Mouse (Mus musculus): ENCODE measurements at regions not wholly inside any gene's neighbourhood (a gene's known extent, or its start where the extent isn't known, plus 50 kb on each side); places are given as distances from the start of the nearest gene placed in this dataset.
"Not testable (repeated sequence)": the region's sequence is repeated elsewhere in the genome, so short reads cannot be mapped to it uniquely, and the experiment has no call there.

DNA sequence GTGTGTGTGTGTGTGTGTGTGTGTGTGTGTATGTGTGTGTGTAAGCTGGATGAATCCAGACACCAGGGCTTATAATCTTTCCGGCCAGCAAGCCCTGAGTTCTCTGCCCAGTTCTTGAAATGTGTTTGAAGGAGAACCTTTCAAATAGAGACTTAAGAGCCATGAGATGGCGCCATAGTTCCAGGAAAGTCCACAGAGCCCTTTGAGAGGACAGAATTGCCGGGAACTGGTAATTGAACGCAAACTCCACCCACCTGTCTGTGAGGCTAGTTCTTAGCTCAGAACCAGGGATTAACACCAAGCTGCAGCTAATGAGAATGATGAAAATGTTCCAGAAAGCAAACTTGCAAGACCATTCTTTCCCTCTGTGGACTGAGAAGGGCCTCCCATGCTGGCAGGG, 72.2 kb downstream of the Trim42 start:
- no peak overlapping the region for H3K4me2 ChIP-seq (replicated peaks)
- H3K9me3 ChIP-seq: no peaks in the 10 kb centered on the region
- H3K9ac ChIP-seq (replicated peaks): no peak overlapping the region
- 18% methylated on average over 4 of the region's 4 CpGs for WGBS
- no peak overlapping the region for H3K27ac ChIP-seq (replicated peaks)
- H3K36me3 ChIP-seq: no peaks in the 10 kb centered on the region
- ATAC-seq (ENCODE audit: low FRiP score, low read depth): no peak
- no peak overlapping the region for H3K4me3 ChIP-seq
- peaks cover 8% of the 10 kb centered on the region for H3K27me3 ChIP-seq
- peaks cover 9% of the 10 kb centered on the region; the same call in 1 of the 2 replicates for H3K4me1 ChIP-seq

DNA sequence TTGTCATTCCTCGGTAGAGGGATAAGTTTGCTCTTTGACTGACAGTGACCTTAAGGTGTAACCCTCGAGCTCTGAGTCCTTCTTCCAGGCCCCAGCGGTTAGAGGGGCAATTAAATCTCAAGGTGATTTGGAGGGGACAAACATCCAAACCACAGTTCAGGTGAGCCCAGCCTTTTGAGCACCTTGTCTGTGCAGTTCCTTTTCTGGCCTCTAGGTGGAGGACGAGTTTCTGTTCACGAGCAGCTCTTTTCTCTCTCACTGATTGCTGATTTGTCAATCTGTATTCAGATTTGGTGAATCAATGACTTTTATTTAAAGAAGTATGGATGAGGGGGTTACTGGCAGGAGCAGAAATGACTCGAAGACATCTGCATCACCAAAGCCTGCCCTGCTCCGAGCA, 74.0 kb downstream of the Trim42 start:
- no peaks in the 10 kb centered on the region for H3K9me3 ChIP-seq
- H3K4me2 ChIP-seq (replicated peaks): no peak overlapping the region
- no peak for ATAC-seq (ENCODE audit: low FRiP score, low read depth)
- no peak overlapping the region for H3K27ac ChIP-seq (replicated peaks)
- H3K27me3 ChIP-seq: peaks cover 8% of the 10 kb centered on the region
- peaks cover 14% of the 10 kb centered on the region for H3K4me1 ChIP-seq
- 31% methylated on average over 7 of the region's 7 CpGs for WGBS
- H3K4me3 ChIP-seq: no peak overlapping the region
- no peak overlapping the region for H3K9ac ChIP-seq (replicated peaks)
- H3K36me3 ChIP-seq: no peaks in the 10 kb centered on the region

DNA sequence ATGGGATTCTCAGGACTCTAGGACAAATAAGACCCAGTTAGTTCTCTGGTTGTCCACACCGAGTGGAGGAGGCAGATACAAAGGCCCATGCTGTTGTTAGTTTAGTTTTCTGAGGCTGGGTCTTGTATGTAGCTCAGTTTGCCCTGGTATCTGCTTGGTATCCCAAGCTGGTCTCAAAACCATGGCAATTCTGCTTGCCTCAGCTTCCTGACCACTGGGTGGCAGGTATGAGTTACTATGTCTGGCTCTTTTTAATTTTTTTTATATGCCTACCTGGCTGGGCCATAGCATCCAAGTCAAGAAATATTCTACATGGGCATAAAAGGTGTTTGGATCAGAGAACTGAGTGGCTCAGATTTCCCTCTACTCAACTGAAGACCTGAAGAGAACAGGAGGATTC, 77.9 kb downstream of the Trim42 start:
- H3K4me1 ChIP-seq: peaks cover 14% of the 10 kb centered on the region
- H3K27me3 ChIP-seq: peaks cover 8% of the 10 kb centered on the region
- no peak overlapping the region for H3K4me3 ChIP-seq
- no peak overlapping the region for H3K27ac ChIP-seq (replicated peaks)
- H3K4me2 ChIP-seq (replicated peaks): no peak overlapping the region
- 71% methylated on average over 1 of the region's 1 CpGs for WGBS
- H3K36me3 ChIP-seq: no peaks in the 10 kb centered on the region
- no peaks in the 10 kb centered on the region for H3K9me3 ChIP-seq
- ATAC-seq (ENCODE audit: low FRiP score, low read depth): no peak
- no peak overlapping the region for H3K9ac ChIP-seq (replicated peaks)

DNA sequence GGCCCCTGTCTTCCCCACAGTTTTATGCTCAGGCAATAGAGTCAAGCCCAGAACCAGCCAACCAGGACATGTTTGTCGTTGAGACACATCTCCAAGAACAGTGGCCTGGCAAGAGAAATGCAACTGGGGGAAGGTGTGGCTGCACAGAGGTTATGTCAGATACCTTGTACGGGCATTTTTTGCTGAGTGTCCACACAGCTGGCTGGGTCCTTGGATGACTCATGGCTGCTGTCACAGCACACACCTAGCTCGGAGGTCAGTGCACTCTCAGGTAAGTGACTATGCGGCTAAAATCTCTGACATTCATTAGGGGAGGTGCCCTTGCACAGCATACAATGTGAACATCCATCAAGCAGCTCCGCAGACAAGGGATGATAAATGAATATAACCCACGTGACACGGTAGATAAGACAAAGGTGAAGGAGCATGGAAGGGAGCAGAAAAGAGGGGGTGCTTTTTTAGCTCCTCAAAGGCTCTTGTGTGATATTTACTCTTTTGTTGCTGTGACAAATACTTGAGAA, 85.4 kb downstream of the Trim42 start:
- ATAC-seq (ENCODE audit: low FRiP score, low read depth): no peak
- Histone ChIP-seq H3K9ac (replicated peaks) (no peak overlapping the region), H3K9me3 (no peaks in the 10 kb centered on the region), H3K27me3 (no peaks in the 10 kb centered on the region), H3K4me2 (replicated peaks) (no peak overlapping the region), H3K4me1 (no peaks in the 10 kb centered on the region), H3K36me3 (no peaks in the 10 kb centered on the region), H3K4me3 (no peak overlapping the region), H3K27ac (replicated peaks) (no peak overlapping the region)
- WGBS: 65% methylated on average over 7 of the region's 7 CpGs

DNA sequence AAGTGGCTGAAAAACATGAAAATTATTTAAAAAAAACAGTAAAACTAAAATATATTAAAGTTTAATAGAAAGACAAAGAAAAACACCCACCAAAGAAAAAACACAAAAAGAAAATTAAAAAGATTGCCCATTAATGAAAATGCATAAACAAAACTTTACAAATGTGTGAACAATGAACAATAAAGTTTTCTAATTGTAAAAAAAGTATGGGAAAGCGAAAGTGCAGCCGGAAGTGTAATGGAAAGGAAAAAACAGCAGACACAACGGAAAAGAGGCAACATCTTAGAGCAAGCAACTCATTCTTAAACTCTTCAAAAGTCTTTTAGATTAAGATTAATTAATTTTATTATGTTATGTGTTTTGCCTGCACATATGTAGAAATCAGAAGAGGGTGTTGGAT, 87.7 kb downstream of the Trim42 start:
- Histone ChIP-seq H3K4me1 (no peaks in the 10 kb centered on the region), H3K27ac (replicated peaks) (no peak overlapping the region), H3K9ac (replicated peaks) (no peak overlapping the region), H3K36me3 (no peaks in the 10 kb centered on the region), H3K4me3 (no peak overlapping the region), H3K27me3 (no peaks in the 10 kb centered on the region), H3K4me2 (replicated peaks) (no peak overlapping the region), H3K9me3 (no peaks in the 10 kb centered on the region)
- no peak for ATAC-seq (ENCODE audit: low FRiP score, low read depth)
- 94% methylated on average over 3 of the region's 3 CpGs for WGBS

DNA sequence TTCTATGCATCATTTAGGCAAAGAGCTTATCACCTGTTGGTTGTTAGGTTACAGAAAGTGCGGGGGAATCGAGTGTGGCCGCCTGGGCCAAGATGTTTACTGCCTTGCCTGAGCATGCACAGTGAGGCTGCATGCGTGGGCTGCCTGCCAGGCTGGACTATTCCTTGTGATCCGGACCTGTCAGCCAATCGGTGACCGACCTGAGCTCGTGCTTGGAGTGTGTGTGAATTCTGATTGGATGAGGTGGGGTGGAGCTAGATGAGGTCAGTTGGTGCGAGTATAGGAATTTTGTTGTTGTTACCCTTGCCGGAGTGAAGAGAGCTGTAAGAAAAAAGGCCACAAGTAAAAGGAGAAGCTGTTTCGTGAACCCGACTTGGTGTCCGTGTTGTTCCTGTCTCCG, 94.3 kb downstream of the Trim42 start:
- not testable (repeated sequence) for H3K4me1 ChIP-seq; ATAC-seq (ENCODE audit: low FRiP score, low read depth); H3K27me3 ChIP-seq; H3K36me3 ChIP-seq; H3K9me3 ChIP-seq; H3K9ac ChIP-seq (replicated peaks); H3K27ac ChIP-seq (replicated peaks); H3K4me3 ChIP-seq; H3K4me2 ChIP-seq (replicated peaks)
- 92% methylated on average over 14 of the region's 14 CpGs for WGBS

DNA sequence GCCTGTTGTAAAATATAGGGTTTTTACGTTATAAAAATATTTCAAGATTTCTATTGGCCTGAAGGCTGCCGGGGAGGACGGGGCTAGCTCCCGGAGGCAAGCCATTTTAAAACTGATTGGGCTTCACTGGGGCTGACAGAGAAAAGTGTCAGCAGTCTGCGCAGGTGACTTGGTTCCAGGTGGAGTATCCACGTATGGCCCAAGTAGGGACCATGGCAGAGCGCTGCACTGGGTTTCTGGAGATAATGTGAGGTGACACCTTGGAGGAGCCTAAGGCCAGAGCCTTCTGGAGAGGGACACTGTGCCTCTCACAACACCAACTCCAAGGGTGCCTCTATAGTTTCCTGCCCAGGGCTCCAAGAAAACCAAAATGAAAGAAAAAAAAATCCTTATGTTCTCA, 95.9 kb downstream of the Trim42 start:
- Histone ChIP-seq H3K9ac (replicated peaks) (no peak overlapping the region), H3K4me1 (no peaks in the 10 kb centered on the region), H3K36me3 (no peaks in the 10 kb centered on the region), H3K27me3 (no peaks in the 10 kb centered on the region), H3K4me2 (replicated peaks) (no peak overlapping the region), H3K27ac (replicated peaks) (no peak overlapping the region), H3K4me3 (no peak overlapping the region), H3K9me3 (no peaks in the 10 kb centered on the region)
- 93% methylated on average over 7 of the region's 7 CpGs for whole genome bisulfite sequencing
- no peak for ATAC-seq (ENCODE audit: low FRiP score, low read depth)

DNA sequence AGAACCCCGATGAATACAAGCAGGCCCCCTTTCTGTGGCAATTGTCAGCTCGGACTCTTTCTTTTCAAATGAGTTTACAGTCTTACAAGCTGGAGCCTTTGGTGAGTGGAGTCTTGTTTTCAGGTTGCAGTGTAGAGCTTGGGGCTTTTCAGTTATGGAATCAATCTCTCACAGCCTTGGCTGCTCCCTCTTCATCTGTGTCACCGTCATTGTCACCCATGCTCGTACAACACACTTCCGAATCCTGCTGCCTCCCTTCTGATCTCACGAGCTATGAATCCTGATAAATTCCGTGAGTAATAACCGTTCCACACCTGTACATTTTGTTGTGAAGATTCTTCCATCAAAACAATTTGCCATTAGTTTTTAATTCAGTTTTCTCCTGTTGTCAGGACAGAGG, 97.7 kb downstream of the Trim42 start:
- Histone ChIP-seq H3K4me3 (no peak overlapping the region), H3K9me3 (no peaks in the 10 kb centered on the region), H3K27me3 (no peaks in the 10 kb centered on the region), H3K4me1 (no peaks in the 10 kb centered on the region), H3K9ac (replicated peaks) (no peak overlapping the region), H3K27ac (replicated peaks) (no peak overlapping the region), H3K4me2 (replicated peaks) (no peak overlapping the region), H3K36me3 (no peaks in the 10 kb centered on the region)
- WGBS: 93% methylated on average over 8 of the region's 8 CpGs
- no peak for ATAC-seq (ENCODE audit: low FRiP score, low read depth)

DNA sequence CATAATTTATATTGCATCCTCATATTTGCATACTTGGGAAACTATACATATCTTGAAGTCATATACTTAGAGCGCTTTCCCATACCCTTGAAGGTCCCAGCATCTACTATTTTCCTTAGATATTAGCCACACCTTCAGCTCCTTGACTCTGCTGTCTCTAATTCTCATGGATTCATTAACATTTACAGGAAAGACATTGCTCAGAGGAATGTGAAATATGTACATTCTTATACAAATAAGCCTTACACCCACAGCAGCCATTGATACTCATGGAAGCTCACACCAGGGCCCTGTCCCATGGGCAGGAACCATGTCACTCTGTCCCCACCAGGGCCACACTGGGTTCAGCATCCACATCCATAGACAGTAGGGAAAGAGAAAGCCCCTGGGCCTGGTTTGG, 122.1 kb downstream of the Trim42 start:
- Histone ChIP-seq H3K4me2 (replicated peaks) (no peak overlapping the region), H3K4me1 (no peaks in the 10 kb centered on the region), H3K9ac (replicated peaks) (no peak overlapping the region), H3K4me3 (no peak overlapping the region), H3K27ac (replicated peaks) (no peak overlapping the region), H3K9me3 (no peaks in the 10 kb centered on the region), H3K27me3 (no peaks in the 10 kb centered on the region), H3K36me3 (no peaks in the 10 kb centered on the region)
- no peak for ATAC-seq (ENCODE audit: low FRiP score, low read depth)
- WGBS: 100% methylated on average over 1 of the region's 1 CpGs

DNA sequence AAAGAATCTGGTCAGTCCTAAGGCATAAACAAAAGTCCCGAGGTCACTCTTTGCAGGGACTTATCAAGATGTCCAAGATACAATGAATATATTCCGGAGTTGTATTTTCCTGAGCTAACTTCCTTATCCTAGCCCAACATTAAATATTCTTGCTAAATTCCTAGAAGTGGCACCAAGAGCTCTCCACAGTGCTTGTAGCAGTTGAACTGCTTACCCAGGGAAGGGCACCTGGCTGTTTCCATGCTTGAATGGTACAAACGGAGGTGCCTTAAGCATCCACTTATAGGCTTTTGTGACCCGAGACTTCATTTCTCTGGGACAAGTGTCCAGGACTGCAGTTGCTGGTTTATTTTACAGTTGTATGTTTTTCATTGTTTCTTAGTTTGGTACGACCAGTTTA, 115.1 kb upstream of the Slc25a36 start:
- ATAC-seq (ENCODE audit: low FRiP score, low read depth): no peak
- 81% methylated on average over 5 of the region's 5 CpGs for WGBS
- no peak overlapping the region for H3K9ac ChIP-seq (replicated peaks)
- peaks cover 11% of the 10 kb centered on the region; the same call in 1 of the 2 replicates for H3K4me1 ChIP-seq
- no peak overlapping the region for H3K27ac ChIP-seq (replicated peaks)
- no peak overlapping the region for H3K4me2 ChIP-seq (replicated peaks)
- H3K36me3 ChIP-seq: no peaks in the 10 kb centered on the region
- H3K27me3 ChIP-seq: no peaks in the 10 kb centered on the region
- H3K9me3 ChIP-seq: no peaks in the 10 kb centered on the region
- H3K4me3 ChIP-seq: no peak overlapping the region

DNA sequence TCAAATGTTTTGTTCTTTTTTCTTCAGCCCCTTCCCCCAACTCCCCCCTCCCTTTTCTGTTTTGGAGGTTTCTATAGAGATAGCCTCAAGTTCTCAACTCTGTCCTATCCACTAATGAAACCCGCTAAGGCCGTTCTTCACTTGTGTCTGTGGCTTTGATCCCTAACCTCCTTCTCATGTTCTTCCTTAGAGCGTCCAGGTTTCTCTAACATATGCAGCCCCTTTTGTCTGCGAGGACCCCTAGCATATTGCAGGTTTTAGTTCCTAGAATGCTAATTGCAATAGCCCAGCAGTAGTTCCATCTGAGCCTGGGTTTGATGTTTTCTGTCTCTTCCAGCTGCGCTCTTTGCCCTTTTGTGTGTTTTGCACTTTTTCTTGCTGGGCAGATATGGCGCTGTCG, 113.6 kb upstream of the Slc25a36 start:
- no peak overlapping the region for H3K4me3 ChIP-seq
- 0 out of 2 replicates have a peak, but pooled peaks have one; percentile 9 for ATAC-seq (ENCODE audit: low FRiP score, low read depth)
- H3K9me3 ChIP-seq: no peaks in the 10 kb centered on the region
- H3K27me3 ChIP-seq: no peaks in the 10 kb centered on the region
- H3K4me1 ChIP-seq: peaks cover 11% of the 10 kb centered on the region; the same call in 1 of the 2 replicates
- no peak overlapping the region for H3K27ac ChIP-seq (replicated peaks)
- H3K36me3 ChIP-seq: no peaks in the 10 kb centered on the region
- peak overlapping the region; percentile 21; the same call in 1 of the 2 replicates for H3K4me2 ChIP-seq (replicated peaks)
- H3K9ac ChIP-seq (replicated peaks): no peak overlapping the region
- WGBS: 24% methylated on average over 7 of the region's 7 CpGs

DNA sequence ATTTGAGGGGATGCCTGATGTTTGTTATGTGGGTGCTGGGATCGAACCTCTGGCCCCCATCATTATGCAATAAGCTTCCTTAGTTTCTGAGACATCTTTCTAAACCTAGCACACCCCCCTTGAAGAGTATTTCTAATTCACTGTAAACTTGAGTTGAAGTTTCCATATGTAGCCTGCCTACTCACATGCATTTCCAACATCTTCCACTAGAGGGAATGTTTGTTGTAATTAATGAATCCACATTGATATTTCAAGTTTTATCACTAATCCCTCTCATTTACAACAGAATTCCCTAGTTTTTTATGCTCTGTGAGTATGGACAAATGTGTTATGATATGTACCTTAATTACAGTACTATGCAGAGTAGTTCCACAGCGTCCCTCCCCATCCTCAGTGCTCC, 103.8 kb upstream of the Slc25a36 start:
- H3K4me3 ChIP-seq: no peak overlapping the region
- H3K4me2 ChIP-seq (replicated peaks): no peak overlapping the region
- no peak overlapping the region for H3K9ac ChIP-seq (replicated peaks)
- no peaks in the 10 kb centered on the region for H3K4me1 ChIP-seq
- H3K9me3 ChIP-seq: no peaks in the 10 kb centered on the region
- no peak overlapping the region for H3K27ac ChIP-seq (replicated peaks)
- WGBS: 49% methylated on average over 2 of the region's 2 CpGs
- H3K27me3 ChIP-seq: no peaks in the 10 kb centered on the region
- no peaks in the 10 kb centered on the region for H3K36me3 ChIP-seq
- no peak for ATAC-seq (ENCODE audit: low FRiP score, low read depth)

DNA sequence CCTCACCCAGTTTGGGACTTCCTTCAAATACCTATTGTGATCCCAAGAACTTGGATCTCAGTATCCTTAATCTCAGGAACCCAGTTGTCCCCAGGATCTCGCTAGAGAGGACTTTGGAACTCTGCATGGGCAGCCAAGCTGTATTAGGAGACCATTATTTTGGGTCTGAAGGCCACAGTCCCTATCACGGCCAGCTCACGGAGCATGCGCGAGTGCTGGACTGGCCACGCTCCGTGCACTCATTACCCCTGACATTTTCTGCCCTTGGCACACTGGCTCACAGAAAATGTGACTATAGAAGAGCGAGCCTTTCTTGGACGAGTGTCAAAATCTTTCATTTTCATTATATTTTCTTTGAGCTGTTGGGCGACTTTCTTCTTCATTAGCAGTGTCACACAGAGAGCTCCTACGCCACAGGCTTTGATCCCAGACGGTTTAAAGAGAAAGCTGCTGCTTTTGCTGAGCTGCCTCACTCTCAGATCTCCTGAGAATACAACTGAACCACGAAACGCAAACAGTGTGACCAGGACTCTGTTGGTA, 79.4 kb upstream of the Slc25a36 start:
- no peak overlapping the region for H3K4me3 ChIP-seq
- H3K27me3 ChIP-seq: no peaks in the 10 kb centered on the region
- no peak overlapping the region for H3K9ac ChIP-seq (replicated peaks)
- no peaks in the 10 kb centered on the region for H3K9me3 ChIP-seq
- H3K4me2 ChIP-seq (replicated peaks): no peak overlapping the region
- no peak overlapping the region for H3K27ac ChIP-seq (replicated peaks)
- no peak for ATAC-seq (ENCODE audit: low FRiP score, low read depth)
- 84% methylated on average over 14 of the region's 14 CpGs for WGBS
- H3K4me1 ChIP-seq: no peaks in the 10 kb centered on the region
- no peaks in the 10 kb centered on the region for H3K36me3 ChIP-seq
